Mouse (Mus musculus) erythroblast, embryonic 14.5 days (primary cell): ENCODE measurements around the gene Rbm43.

Experiments used
- GATA1 ChIP-seq: IDR thresholded peaks from 2 replicates; pipeline ENCODE4 v1.6.1; 2012; ENCODE audit warnings: low read length, inconsistent platforms, mixed read lengths
- TAL1 ChIP-seq: IDR thresholded peaks from 3 replicates; pipeline ENCODE4 v1.6.1; 2012; ENCODE audit warnings: low read length, inconsistent platforms, mixed read lengths

DNA sequence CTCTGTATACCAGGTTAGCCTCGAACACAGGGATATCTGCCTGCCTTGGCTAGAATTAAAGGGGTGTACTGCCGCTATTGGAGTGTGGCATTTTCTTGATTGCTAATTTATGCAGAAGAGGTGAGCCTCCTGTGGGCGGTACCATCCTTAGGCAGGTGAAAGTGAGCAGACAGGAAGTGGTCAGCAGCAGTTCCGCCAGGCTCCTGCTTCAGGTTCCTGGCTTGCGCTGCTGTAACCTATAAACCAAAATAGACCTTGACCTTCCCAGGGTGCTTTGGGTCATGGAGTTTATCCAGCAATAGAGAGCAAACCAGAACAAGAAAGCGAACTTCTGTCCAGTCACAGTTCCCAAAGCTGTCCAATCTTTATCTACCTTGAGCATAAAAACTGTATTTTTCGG lies 958 bp upstream of the Rbm43 start:
- TF ChIP-seq GATA1 = no peak
- no peak for TF ChIP-seq TAL1
